ENCODE assay signal across 23 mouse cellular contexts in genomic region chr16:44165182-44165581, GRCm38 (mm10). TPM values are rescaled to one million over a fixed set of nuclear protein-coding genes. Genes with fewer than 3 reads are reported as not detected.
DNase-seq lines count a peak whose midpoint lies in the region; ATAC-seq and TF ChIP-seq lines count a peak whose summit lies in the region.
"Had no signal": no experiment of that assay in that cellular context is flagged by ENCODE, and none has a peak within 500 bp of the region (broad histone marks: within the 10 kb centered on the region; RNA-seq: fewer than 3 reads in every experiment).

No protein-coding gene starts in this region.

- no peak overlapping the region for H3K4me3 ChIP-seq in liver, adult 2 months (ENCODE audit: insufficient read depth, low read depth, low read length)
- no peak overlapping the region for H3K4me3 ChIP-seq in liver, embryonic 16.5 days (ENCODE audit: low read depth, low read length)
- H3K4me3 ChIP-seq: embryonic facial prominence, embryonic 15.5 days; forebrain, embryonic 10.5 days; heart, embryonic 13.5 days; hindbrain, embryonic 13.5 days; lung, embryonic 15.5 days; midbrain, embryonic 13.5 days; neural tube, embryonic 13.5 days had no signal

- DNase-seq in liver, adult 2 months (ENCODE audit: extremely low read depth, low read depth, low spot score), result peak; percentile 88
- DNase-seq in liver (no peak), adipocyte (ENCODE audit: low spot score) (peak; percentile 54)
- DNase-seq in thymus, postnatal 14 days, result no peak
- no peak for DNase-seq in left cerebral cortex, adult 18-20 months (ENCODE audit: low spot score in 2 of 2)
- no peak for DNase-seq in kidney, postnatal 4 days
- DNase-seq: adrenal gland, postnatal 25 days; cerebellum, adult 11 months; cerebellum, postnatal 10 days; left cerebral cortex, postnatal 4 days; right cerebral cortex, adult 18-20 months; thymus, postnatal 36 days had no signal

- TF ChIP-seq POLR2A in liver, adult 2 months (IDR thresholded peaks at IDR 0.05; ENCODE audit: extremely low read depth, insufficient read depth, low read length), result no peak

- no peak for TF ChIP-seq CTCF in liver, adult 2 months (IDR thresholded peaks at IDR 0.05; ENCODE audit: low read depth, low read length)

- peak; percentile 84 for ATAC-seq in liver, embryonic 16.5 days (ENCODE audit: low read depth)
- ATAC-seq: activated CD4-positive, CD25-positive, alpha-beta regulatory T cell, adult 4 months; midbrain, embryonic 13.5 days had no signal

- H3K9me3 ChIP-seq in liver, embryonic 16.5 days (replicated peaks; ENCODE audit: control insufficient read depth, low read length), result no peaks in the 10 kb centered on the region
- H3K9me3 ChIP-seq: embryonic facial prominence, embryonic 15.5 days; forebrain, embryonic 10.5 days; heart, embryonic 13.5 days; hindbrain, embryonic 13.5 days; lung, embryonic 15.5 days; midbrain, embryonic 13.5 days; neural tube, embryonic 13.5 days had no signal

- H3K4me1 ChIP-seq in liver, adult 2 months (ENCODE audit: control insufficient read depth, insufficient read depth, low read length), result peaks cover 5% of the 10 kb centered on the region; the same call in 1 of the 2 replicates
- no peaks in the 10 kb centered on the region for H3K4me1 ChIP-seq in liver, embryonic 16.5 days (ENCODE audit: control insufficient read depth, low read depth, low read length)
- H3K4me1 ChIP-seq: forebrain, embryonic 10.5 days; hindbrain, embryonic 13.5 days; lung, embryonic 15.5 days; midbrain, embryonic 13.5 days; neural tube, embryonic 13.5 days had no signal

- 11% methylated on average over 3 of the region's 3 CpGs for WGBS in liver, adult 2 months
- 49% methylated on average over 3 of the region's 3 CpGs for WGBS in liver, embryonic 16.5 days (ENCODE audit: insufficient replicate concordance)

- no peaks in the 10 kb centered on the region for H3K27me3 ChIP-seq in liver, adult 2 months (ENCODE audit: control insufficient read depth, insufficient read depth, low read length)
- no peaks in the 10 kb centered on the region for H3K27me3 ChIP-seq in liver, embryonic 16.5 days (ENCODE audit: control insufficient read depth, insufficient read depth, low read depth, low read length)
- H3K27me3 ChIP-seq: embryonic facial prominence, embryonic 15.5 days; heart, embryonic 13.5 days; hindbrain, embryonic 13.5 days; lung, embryonic 15.5 days; midbrain, embryonic 13.5 days; neural tube, embryonic 13.5 days had no signal

- H3K36me3 ChIP-seq in liver, adult 2 months (ENCODE audit: control insufficient read depth, insufficient read depth, low read length), result peaks cover 3% of the 10 kb centered on the region
- no peaks in the 10 kb centered on the region for H3K36me3 ChIP-seq in liver, embryonic 16.5 days (ENCODE audit: control insufficient read depth, insufficient read depth)
- H3K36me3 ChIP-seq: embryonic facial prominence, embryonic 15.5 days; hindbrain, embryonic 13.5 days; lung, embryonic 15.5 days; midbrain, embryonic 13.5 days had no signal

- H3K4me2 ChIP-seq in liver, embryonic 16.5 days (ENCODE audit: low read depth, low read length), result no peak overlapping the region
- H3K4me2 ChIP-seq: embryonic facial prominence, embryonic 15.5 days; heart, embryonic 13.5 days; hindbrain, embryonic 13.5 days; lung, embryonic 15.5 days; midbrain, embryonic 13.5 days; neural tube, embryonic 13.5 days had no signal

- H3K79me2 ChIP-seq in liver, adult 2 months (ENCODE audit: control insufficient read depth, insufficient read depth, low read length), result no peaks in the 10 kb centered on the region

- H3K9ac ChIP-seq in liver, adult 2 months (ENCODE audit: low read depth, low read length), result no peak overlapping the region
- H3K9ac ChIP-seq in liver, embryonic 16.5 days (ENCODE audit: low read depth, low read length), result no peak overlapping the region
- H3K9ac ChIP-seq: embryonic facial prominence, embryonic 15.5 days; heart, embryonic 13.5 days; hindbrain, embryonic 13.5 days; lung, embryonic 15.5 days; midbrain, embryonic 13.5 days; neural tube, embryonic 13.5 days had no signal

- H3K27ac ChIP-seq in liver, adult 2 months (replicated peaks; ENCODE audit: insufficient read depth, low read depth, low read length), result no peak overlapping the region
- H3K27ac ChIP-seq in liver, embryonic 16.5 days (ENCODE audit: low read length), result peak overlapping the region; percentile 44; the same call in 1 of the 2 replicates
- H3K27ac ChIP-seq: embryonic facial prominence, embryonic 15.5 days; forebrain, embryonic 10.5 days; heart, embryonic 13.5 days; hindbrain, embryonic 13.5 days; kidney, postnatal 0 days; lung, embryonic 15.5 days; macrophage; midbrain, embryonic 13.5 days; neural tube, embryonic 13.5 days had no signal

RNA-seq across cellular contexts. Expression of gene Usf3, which starts 7.9 kb away (rescaled TPM):
- 9.4 and 10.5 TPM in 2 replicates for total RNA-seq in liver, adult 2 months (2014; rRNA removed)
- polyA plus RNA-seq in liver, adult 2 months (2012; rRNA removed), result 6.7 and 6.9 TPM in 2 replicates
- 1.4 and 1.5 TPM in 2 replicates for polyA plus RNA-seq in liver, embryonic 16.5 days (2015; fragmentation: Nextera tagmentation; extraction: Ambion mirVana)
- 10 to 100 TPM; 35.8 to 35.9 TPM for total RNA-seq in left cerebral cortex, adult 18-20 months (2021)

RNA-seq across cellular contexts. Expression of gene Naa50, which starts 25.6 kb away (rescaled TPM):
- 28.4 and 29.7 TPM in 2 replicates for total RNA-seq in liver, adult 2 months (2014; rRNA removed)
- polyA plus RNA-seq in liver, adult 2 months (2012; rRNA removed), result 11.0 and 14.8 TPM in 2 replicates
- polyA plus RNA-seq in liver, embryonic 16.5 days (2015; fragmentation: Nextera tagmentation; extraction: Ambion mirVana), result 52.5 and 58.0 TPM in 2 replicates
- 10 to 100 TPM; 64.0 to 69.9 TPM for total RNA-seq in left cerebral cortex, adult 18-20 months (2021)

RNA-seq across cellular contexts. Expression of gene Atp6v1a, which starts 25.7 kb away (rescaled TPM):
- total RNA-seq in liver, adult 2 months (2014; rRNA removed), result 39.2 and 40.8 TPM in 2 replicates
- 11.9 and 13.0 TPM in 2 replicates for polyA plus RNA-seq in liver, adult 2 months (2012; rRNA removed)
- polyA plus RNA-seq in liver, embryonic 16.5 days (2015; fragmentation: Nextera tagmentation; extraction: Ambion mirVana), result 24.8 and 25.4 TPM in 2 replicates
- total RNA-seq in left cerebral cortex, adult 18-20 months (2021), result 100 to 1,000 TPM; 509 to 523 TPM

Comparison
In these comparisons a context has a peak if more than half of its experiments do, and no peak if none do; other contexts are left out.
1. DNase-seq: peak in liver, adult 2 months (single experiment) and adipocyte (single experiment); none in liver (single experiment), thymus, postnatal 14 days (single experiment), left cerebral cortex, adult 18-20 months (0 of 2) and kidney, postnatal 4 days (0 of 2).
2. RNA of gene Atp6v1a, which starts 25.7 kb away (total RNA-seq): 509 to 523 TPM in left cerebral cortex, adult 18-20 months; 39.2 to 40.8 TPM in liver, adult 2 months; every median in the first group is over 10 times any median in the second.